Mouse (Mus musculus) midbrain, embryonic 13.5 days (tissue): Measurements from ENCODE around the gene Pold2. TPM values are rescaled to one million over a fixed set of nuclear protein-coding genes. Genes with fewer than 3 reads are reported as not detected.

Experiments used
- ATAC-seq: fragments of 200-750 bp; cut with Nextera tagmentation; 2 replicates; pipeline ENCODE4 v1.8.0; 2017; ENCODE audit warnings: mild to moderate bottlenecking, moderate TSS enrichment, moderate library complexity
- H3K27ac ChIP-seq: fragments of 300-500 bp; sonication (generic); 2 replicates; pipeline ENCODE4 v1.5.1; 2015; ENCODE audit warnings: inconsistent platforms, mild to moderate bottlenecking, moderate library complexity
- H3K27me3 ChIP-seq: fragments of 300-500 bp; sonication (generic); 2 replicates; pipeline ENCODE4 v1.6.1; 2015; ENCODE audit warnings: mild to moderate bottlenecking, inconsistent platforms
- H3K36me3 ChIP-seq: fragments of 300-500 bp; sonication (generic); 2 replicates; pipeline ENCODE4 v1.6.1; 2015; ENCODE audit warnings: mild to moderate bottlenecking, inconsistent platforms
- H3K4me1 ChIP-seq: fragments of 300-500 bp; sonication (generic); replicated peaks from 2 replicates; pipeline ENCODE4 v1.6.1; 2015; ENCODE audit warnings: inconsistent platforms
- H3K4me2 ChIP-seq: fragments of 300-500 bp; sonication (generic); replicated peaks from 2 replicates; pipeline ENCODE4 v1.6.1; 2015; ENCODE audit warnings: moderate library complexity, mild to moderate bottlenecking, inconsistent platforms
- H3K4me3 ChIP-seq: fragments of 300-500 bp; sonication (generic); replicated peaks from 2 replicates; pipeline ENCODE4 v1.5.1; 2015; ENCODE audit warnings: mild to moderate bottlenecking, inconsistent platforms
- H3K9ac ChIP-seq: fragments of 300-500 bp; sonication (generic); replicated peaks from 2 replicates; pipeline ENCODE4 v1.6.1; 2015; ENCODE audit warnings: mild to moderate bottlenecking, inconsistent platforms
- H3K9me3 ChIP-seq: fragments of 300-500 bp; sonication (generic); 2 replicates; pipeline ENCODE4 v1.6.1; 2016; ENCODE audit warnings: mild to moderate bottlenecking, inconsistent platforms
- WGBS: fragments of 180-500 bp; shearing (Covaris S2); methylation state at CpG from one replicate; pipeline ENCODE4 v1.1.7; 2015; 5-methylcytosine and 5-hydroxymethylcytosine counted together
- polyA plus RNA-seq: library from polyadenylated mRNA; unstranded; fragments of >200 nt; fragmentation: Nextera tagmentation; extraction: Ambion mirVana; gene quantifications from 2 replicates; pipeline ENCODE4 v1.2.1, GENCODE M21; 2015

Gene Pold2
- polyA plus RNA-seq, 1 experiment from 2014 or later: 63.0 TPM

DNA sequence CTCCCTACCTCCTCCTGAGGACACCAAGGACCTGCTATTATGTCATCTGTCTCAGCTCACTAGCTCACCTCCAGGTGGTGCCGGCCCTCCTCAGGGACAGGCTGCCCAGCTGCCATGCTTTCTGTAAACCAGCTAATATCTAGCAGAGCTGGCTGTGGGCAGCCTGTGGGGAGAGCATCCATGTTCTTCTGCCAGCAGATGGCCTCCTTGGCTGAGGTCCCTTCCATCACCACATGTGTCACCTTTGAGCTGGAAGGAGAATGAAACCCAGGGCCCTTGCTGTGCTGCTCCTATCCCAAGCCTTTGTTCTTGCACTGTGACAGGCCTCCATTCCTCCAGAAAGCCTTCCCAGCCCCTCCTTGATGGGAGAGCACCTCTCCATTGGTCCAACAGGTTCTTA, 42.0 kb downstream of the Pold2 start:
- Histone ChIP-seq H3K9me3 (no peaks in the 10 kb centered on the region), H3K4me1 (peaks cover 16% of the 10 kb centered on the region), H3K9ac (no peak overlapping the region), H3K4me2 (no peak overlapping the region), H3K27me3 (no peaks in the 10 kb centered on the region), H3K4me3 (no peak overlapping the region), H3K27ac (no peak overlapping the region), H3K36me3 (peaks cover 34% of the 10 kb centered on the region)
- 57% methylated on average over 1 of the region's 1 CpGs for WGBS
- no peak for ATAC-seq

DNA sequence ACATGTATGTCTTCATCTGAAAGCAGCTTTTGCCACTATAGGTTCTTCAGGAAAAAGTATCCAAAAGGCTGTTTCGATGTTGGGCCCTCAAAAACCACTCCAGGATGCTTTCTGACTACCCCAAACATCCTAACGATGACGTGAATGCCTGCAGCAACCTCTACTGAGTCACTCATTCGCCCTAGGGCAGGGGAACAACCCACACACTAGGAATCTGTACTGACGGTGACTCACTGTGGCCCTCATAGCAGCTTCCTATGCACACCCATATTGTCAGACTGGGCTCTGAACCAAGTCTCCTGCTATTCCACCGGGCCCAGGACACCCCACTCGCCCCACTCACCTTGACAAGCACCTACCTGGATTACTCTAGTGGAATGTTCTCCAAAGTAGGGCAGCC, 43.0 kb downstream of the Pold2 start:
- H3K9me3 ChIP-seq: no peaks in the 10 kb centered on the region
- H3K4me1 ChIP-seq: peaks cover 16% of the 10 kb centered on the region
- H3K4me2 ChIP-seq: no peak overlapping the region
- no peak overlapping the region for H3K27ac ChIP-seq
- peaks cover 40% of the 10 kb centered on the region for H3K36me3 ChIP-seq
- H3K27me3 ChIP-seq: no peaks in the 10 kb centered on the region
- 92% methylated on average over 7 of the region's 7 CpGs for WGBS
- no peak overlapping the region for H3K4me3 ChIP-seq
- no peak overlapping the region for H3K9ac ChIP-seq
- ATAC-seq: no peak

DNA sequence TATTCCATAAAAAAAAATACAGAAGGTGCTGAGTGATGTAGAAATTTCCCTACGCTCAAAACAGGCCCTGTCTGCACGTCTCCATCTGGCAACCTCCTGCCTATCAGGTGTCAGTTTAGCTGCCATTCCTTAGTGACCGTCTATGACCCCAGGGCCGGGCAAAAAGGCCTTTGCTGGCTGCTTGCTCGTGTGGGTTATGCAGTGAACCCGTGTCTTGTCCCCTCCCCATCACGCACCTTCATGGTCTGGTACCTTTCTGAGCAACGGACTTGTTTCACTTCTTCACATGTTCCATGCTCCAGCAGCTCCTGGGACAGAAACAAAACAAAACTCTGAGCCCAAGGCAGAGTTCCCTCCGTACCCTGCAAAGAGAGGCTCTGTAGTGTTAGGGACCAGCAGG, 43.6 kb downstream of the Pold2 start:
- H3K4me1 ChIP-seq: peaks cover 16% of the 10 kb centered on the region
- peaks cover 44% of the 10 kb centered on the region for H3K36me3 ChIP-seq
- no peak overlapping the region for H3K9ac ChIP-seq
- no peak overlapping the region for H3K4me3 ChIP-seq
- WGBS: 93% methylated on average over 9 of the region's 9 CpGs
- no peaks in the 10 kb centered on the region for H3K9me3 ChIP-seq
- ATAC-seq: no peak
- H3K27ac ChIP-seq: no peak overlapping the region
- no peaks in the 10 kb centered on the region for H3K27me3 ChIP-seq
- H3K4me2 ChIP-seq: no peak overlapping the region

DNA sequence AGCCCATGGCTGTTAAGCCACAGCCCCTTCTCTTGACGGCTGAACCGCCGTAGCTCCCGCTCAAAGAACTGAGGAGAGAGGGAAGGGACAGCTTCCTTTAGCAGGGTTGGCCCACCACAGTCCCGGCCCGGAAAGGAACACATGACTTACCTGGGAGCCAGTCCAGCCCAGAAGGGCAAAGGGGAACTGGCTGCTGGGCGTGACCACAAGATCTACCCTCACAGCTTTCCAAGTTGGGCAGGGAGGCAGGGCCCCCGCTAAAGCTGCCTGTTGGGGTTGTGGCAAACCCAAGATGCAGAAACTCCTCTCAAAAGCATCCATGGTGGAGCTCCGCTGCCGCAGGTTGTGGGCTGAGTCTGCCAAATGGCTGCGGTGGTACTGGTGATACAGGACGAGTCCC, 48.8 kb downstream of the Pold2 start:
- no peak overlapping the region for H3K4me2 ChIP-seq
- no peaks in the 10 kb centered on the region for H3K4me1 ChIP-seq
- WGBS: 96% methylated on average over 12 of the region's 12 CpGs
- H3K9me3 ChIP-seq: no peaks in the 10 kb centered on the region
- ATAC-seq: no peak
- H3K27me3 ChIP-seq: no peaks in the 10 kb centered on the region
- H3K36me3 ChIP-seq: peaks cover 58% of the 10 kb centered on the region
- H3K9ac ChIP-seq: no peak overlapping the region
- no peak overlapping the region for H3K27ac ChIP-seq
- H3K4me3 ChIP-seq: no peak overlapping the region

DNA sequence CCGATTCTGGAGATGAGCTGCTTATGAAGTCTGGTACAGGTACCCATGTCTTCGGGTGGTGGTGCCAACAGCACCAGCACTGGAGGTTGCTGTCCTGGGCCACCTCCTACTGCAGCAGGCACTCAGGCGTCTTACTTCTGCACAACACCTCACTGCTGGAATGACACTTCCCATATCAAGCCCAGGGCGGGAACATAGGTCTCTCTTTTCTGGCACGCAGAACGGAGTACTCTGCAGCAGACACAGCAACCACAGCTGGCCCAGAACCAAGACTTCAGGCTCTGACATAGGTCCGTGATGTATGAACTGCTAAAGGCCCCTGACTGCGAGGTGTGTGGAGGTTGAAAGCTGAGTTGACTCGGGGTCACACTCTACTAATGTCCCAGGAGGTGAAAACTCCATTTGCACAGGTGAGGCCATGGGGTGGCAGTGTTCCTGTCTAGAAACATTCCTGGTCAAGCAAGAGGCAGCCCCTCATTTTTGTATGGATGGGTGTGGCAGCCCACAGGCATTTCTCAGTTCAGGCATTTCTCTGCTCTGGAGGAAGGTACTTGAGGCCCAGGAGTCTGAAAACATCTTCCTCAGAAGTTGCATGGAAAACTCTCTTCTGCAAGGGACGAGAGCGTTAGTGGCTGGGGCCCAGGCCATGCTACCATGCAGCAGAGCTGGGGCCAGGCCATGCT, 49.4 kb downstream of the Pold2 start:
- H3K27ac ChIP-seq: no peak overlapping the region
- H3K36me3 ChIP-seq: peaks cover 52% of the 10 kb centered on the region

DNA sequence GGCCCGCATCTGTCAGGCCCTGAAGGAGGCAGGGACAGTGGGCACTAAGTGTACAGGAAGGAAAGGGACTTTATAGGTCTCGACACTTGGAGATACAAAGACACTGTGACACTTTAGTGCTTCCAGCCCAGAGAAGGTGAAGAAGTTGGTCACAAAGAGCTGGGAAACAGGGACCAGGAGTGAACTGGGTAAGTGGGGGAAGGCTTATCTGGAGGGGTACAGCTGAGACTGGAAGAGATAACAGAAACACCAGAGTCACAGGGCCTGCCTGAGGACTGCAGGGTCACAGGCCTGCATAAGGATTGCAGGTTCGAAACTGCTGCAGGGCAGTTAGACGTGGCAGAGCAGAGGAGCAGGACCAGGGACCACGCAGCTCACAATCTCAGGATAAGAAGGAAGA, 50.2 kb downstream of the Pold2 start:
- H3K36me3 ChIP-seq: peaks cover 46% of the 10 kb centered on the region
- no peak overlapping the region for H3K4me2 ChIP-seq
- H3K27ac ChIP-seq: no peak overlapping the region
- no peak overlapping the region for H3K9ac ChIP-seq
- ATAC-seq: no peak
- WGBS: 92% methylated on average over 5 of the region's 5 CpGs
- H3K4me3 ChIP-seq: no peak overlapping the region
- H3K4me1 ChIP-seq: no peaks in the 10 kb centered on the region
- H3K27me3 ChIP-seq: no peaks in the 10 kb centered on the region
- H3K9me3 ChIP-seq: no peaks in the 10 kb centered on the region

More for the DNA sequence above, 49.4 kb downstream of the Pold2 start:
- 92% methylated on average over 11 of the region's 11 CpGs for WGBS
- H3K9ac ChIP-seq: no peak overlapping the region
- no peak for ATAC-seq
- no peak overlapping the region for H3K4me3 ChIP-seq
- no peaks in the 10 kb centered on the region for H3K27me3 ChIP-seq
- no peaks in the 10 kb centered on the region for H3K9me3 ChIP-seq
- H3K4me1 ChIP-seq: no peaks in the 10 kb centered on the region
- H3K4me2 ChIP-seq: no peak overlapping the region

DNA sequence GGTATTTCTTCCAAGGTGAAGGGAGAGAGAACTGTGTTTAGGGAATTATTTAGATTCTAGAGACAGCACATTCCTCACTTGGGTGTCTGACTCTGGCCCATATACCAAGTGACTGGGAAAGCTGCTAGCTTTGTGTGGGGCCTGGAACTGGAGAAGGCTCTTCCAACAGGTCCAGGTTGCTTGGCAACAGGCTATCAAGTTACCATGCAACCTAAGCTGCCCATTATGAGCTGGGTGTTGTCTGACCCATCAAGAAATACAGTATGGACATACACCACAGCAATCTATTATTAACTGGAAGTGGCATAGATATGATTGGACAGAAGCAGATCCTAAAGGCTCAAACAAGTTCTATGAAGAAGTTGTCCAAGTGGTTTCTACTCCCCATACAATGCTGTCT, 52.7 kb downstream of the Pold2 start:
- no peak overlapping the region for H3K27ac ChIP-seq
- no peak overlapping the region for H3K9ac ChIP-seq
- H3K4me3 ChIP-seq: no peak overlapping the region
- H3K9me3 ChIP-seq: no peaks in the 10 kb centered on the region
- ATAC-seq: no peak
- H3K36me3 ChIP-seq: peaks cover 24% of the 10 kb centered on the region
- no peaks in the 10 kb centered on the region for H3K4me1 ChIP-seq
- no peaks in the 10 kb centered on the region for H3K27me3 ChIP-seq
- no peak overlapping the region for H3K4me2 ChIP-seq

Other genes starting within 250 kb of the Pold2 start
- gene Mrps24, start 162.6 kb downstream of the Pold2 start, polyA plus RNA-seq: 160 and 177 TPM in 2 replicates
- 24.9 and 26.5 TPM in 2 replicates for gene Urgcp, start 115.9 kb downstream of the Pold2 start, polyA plus RNA-seq
- gene Dbnl, start 89.8 kb downstream of the Pold2 start, polyA plus RNA-seq: 151 and 155 TPM in 2 replicates
- 2.3 and 2.6 TPM in 2 replicates for gene Pgam2, start 74.6 kb downstream of the Pold2 start, polyA plus RNA-seq
- gene Polm, start 40.3 kb downstream of the Pold2 start, polyA plus RNA-seq: 6.5 and 8.2 TPM in 2 replicates
- gene Aebp1, start 16.3 kb downstream of the Pold2 start, polyA plus RNA-seq: 9.4 and 10.6 TPM in 2 replicates
- gene Myl7, start 20.5 kb upstream of the Pold2 start, polyA plus RNA-seq: 0.39 and 0.50 TPM in 2 replicates
- 6.1 and 6.8 TPM in 2 replicates for gene Gck, start 71.8 kb upstream of the Pold2 start, polyA plus RNA-seq
- 78.8 and 84.0 TPM in 2 replicates for gene Ykt6, start 77.4 kb upstream of the Pold2 start, polyA plus RNA-seq
- 45.6 and 47.0 TPM in 2 replicates for gene Camk2b, start 188.1 kb upstream of the Pold2 start, polyA plus RNA-seq